Mouse (Mus musculus): ENCODE measurements around the gene Tom1l2.

- no peak for TF ChIP-seq POLR2A (IDR thresholded peaks at IDR 0.05; ENCODE audit: borderline replicate concordance, extremely low read depth, insufficient read depth, insufficient read length, poor library complexity, severe bottlenecking)
- no peak for TF ChIP-seq CTCF (IDR thresholded peaks at IDR 0.05; ENCODE audit: borderline replicate concordance, extremely low read depth, insufficient read depth, insufficient read length)
These were observed 6.4 kb upstream of the Tom1l2 start for GRCm38 (mm10) chr11:60359138-60359537.

Data from brain, embryonic 14.5 days (tissue).